Mouse (Mus musculus) embryo, embryonic 11.5 days (tissue): ENCODE results near the gene Ppp1r14d.

Source experiments
- DNase-seq: peaks from one replicate; pipeline ENCODE4 v3.0.0-alpha.2; 2012; ENCODE audit warnings: low read depth, low spot score

Ppp1r14d gene

GRCm38 (mm10) chr2:119229775-119230704 lies at the start of gene Ppp1r14d:
Ppp1r14d (minus strand) TSS chr2:119229906.
- no peak for DNase-seq

- no peak for DNase-seq
These were observed 48.1 kb upstream of the Ppp1r14d start for GRCm38 (mm10) chr2:119277810-119278209.

GRCm38 (mm10) chr2:119276926-119277325 lies 47.2 kb upstream of the Ppp1r14d start:
- no peak for DNase-seq

- no peak for DNase-seq
These were observed 44.4 kb upstream of the Ppp1r14d start for GRCm38 (mm10) chr2:119274126-119274525.

GRCm38 (mm10) chr2:119270643-119271331 lies 41.1 kb upstream of the Ppp1r14d start, which contains the start of gene Rhov:
Rhov (minus strand) TSS chr2:119271272.
- peak; percentile 40 for DNase-seq

GRCm38 (mm10) chr2:119270286-119270642 lies 40.6 kb upstream of the Ppp1r14d start:
- DNase-seq: no peak

GRCm38 (mm10) chr2:119263813-119264212 lies 34.1 kb upstream of the Ppp1r14d start:
- DNase-seq: no peak

GRCm38 (mm10) chr2:119262978-119263377 lies 33.3 kb upstream of the Ppp1r14d start:
- DNase-seq: no peak

GRCm38 (mm10) chr2:119261326-119261725 lies 31.6 kb upstream of the Ppp1r14d start:
- DNase-seq: no peak

GRCm38 (mm10) chr2:119260518-119260917 lies 30.8 kb upstream of the Ppp1r14d start:
- DNase-seq: no peak

GRCm38 (mm10) chr2:119254976-119255375 lies 25.3 kb upstream of the Ppp1r14d start:
- DNase-seq: no peak

GRCm38 (mm10) chr2:119250826-119251478 lies 21.2 kb upstream of the Ppp1r14d start:
- peak; percentile 74 for DNase-seq

- DNase-seq: no peak
These were observed 20.7 kb upstream of the Ppp1r14d start for GRCm38 (mm10) chr2:119250377-119250776.

- no peak for DNase-seq
These were observed 19.9 kb upstream of the Ppp1r14d start for GRCm38 (mm10) chr2:119249592-119250061.

- no peak for DNase-seq
These were observed 18.2 kb upstream of the Ppp1r14d start for GRCm38 (mm10) chr2:119247904-119248303.

- no peak for DNase-seq
These were observed 15.5 kb upstream of the Ppp1r14d start for GRCm38 (mm10) chr2:119245246-119245645.

- no peak for DNase-seq
These were observed 12.8 kb upstream of the Ppp1r14d start for GRCm38 (mm10) chr2:119242548-119242947.

- no peak for DNase-seq
These were observed 11.1 kb upstream of the Ppp1r14d start for GRCm38 (mm10) chr2:119240819-119241186.

- no peak for DNase-seq
These were observed 10.5 kb upstream of the Ppp1r14d start for GRCm38 (mm10) chr2:119240075-119240818.

- no peak for DNase-seq
These were observed 9.0 kb upstream of the Ppp1r14d start for GRCm38 (mm10) chr2:119238671-119239070.

GRCm38 (mm10) chr2:119237871-119238220 lies 8.1 kb upstream of the Ppp1r14d start:
- no peak for DNase-seq
